Mouse (Mus musculus) MEL (cell line): ENCODE measurements around the gene Maml1. TPM values are rescaled to one million over a fixed set of nuclear protein-coding genes. Genes with fewer than 3 reads are reported as not detected.

Experiments
- DNase-seq: peaks from one replicate; pipeline ENCODE4 v3.0.0; 2011; ENCODE audit warnings: low read depth, low spot score
- H3K27ac ChIP-seq: 2 replicates; pipeline ENCODE4 v1.5.1; 2012; ENCODE audit warnings: low read depth, mild to moderate bottlenecking, control low read depth, low read length, moderate library complexity; ENCODE audit not compliant: control insufficient read depth
- H3K27me3 ChIP-seq, 2 experiments: fragments of 150-350 bp in 1 of 2; sonication (generic) in 1 of 2; 2 replicates each; pipeline ENCODE4 v1.6.1; 2012; ENCODE audit warnings: low read length in 2 of 2, mild to moderate bottlenecking in 2 of 2, improper control_type of control experiment in 1 of 2, moderate library complexity in 1 of 2; ENCODE audit not compliant: insufficient read depth in 2 of 2, control insufficient read depth in 1 of 2
- H3K36me3 ChIP-seq, 2 experiments: 2 replicates each; pipeline ENCODE4 v1.6.1; 2012 to 2014; ENCODE audit warnings: low read length in 2 of 2, improper control_type of control experiment in 1 of 2, inconsistent platforms in 1 of 2, mild to moderate bottlenecking in 1 of 2; ENCODE audit not compliant: insufficient read depth in 2 of 2, control insufficient read depth in 1 of 2
- H3K4me1 ChIP-seq, 2 experiments: fragments of 150-350 bp in 1 of 2; sonication (generic) in 1 of 2; 2 replicates each; pipeline ENCODE4 v1.6.1; 2012; ENCODE audit warnings: low read length in 2 of 2, improper control_type of control experiment in 1 of 2, mild to moderate bottlenecking in 1 of 2; ENCODE audit not compliant: insufficient read depth in 2 of 2, control insufficient read depth in 1 of 2
- H3K4me3 ChIP-seq, 2 experiments: fragments of 150-350 bp in 1 of 2; sonication (generic) in 1 of 2; 2 replicates each; pipeline ENCODE4 v1.5.1; 2012; ENCODE audit warnings: low read depth in 2 of 2, low read length in 2 of 2, mild to moderate bottlenecking in 2 of 2, moderate library complexity in 2 of 2, control low read depth in 1 of 2, improper control_type of control experiment in 1 of 2; ENCODE audit not compliant: control insufficient read depth in 1 of 2, insufficient read depth in 1 of 2
- H3K79me2 ChIP-seq: 2 replicates; pipeline ENCODE4 v1.6.1; 2012; ENCODE audit warnings: mild to moderate bottlenecking, low read length, moderate library complexity; ENCODE audit not compliant: control insufficient read depth, poor library complexity, insufficient read depth
- H3K9ac ChIP-seq: 2 replicates; pipeline ENCODE4 v1.6.1; 2012; ENCODE audit warnings: low read depth, mild to moderate bottlenecking, control low read depth, low read length, moderate library complexity; ENCODE audit not compliant: control insufficient read depth, poor library complexity, severe bottlenecking
- H3K9me3 ChIP-seq: fragments of 150-350 bp; sonication (generic); replicated peaks from 2 replicates; pipeline ENCODE4 v1.6.1; 2012; ENCODE audit warnings: mild to moderate bottlenecking, low read length, improper control_type of control experiment, moderate library complexity; ENCODE audit not compliant: insufficient read depth
- CHD1 ChIP-seq: IDR thresholded peaks from 2 replicates; pipeline ENCODE4 v1.6.1; 2012; ENCODE audit warnings: low read depth, mild to moderate bottlenecking, inconsistent platforms, low read length, improper control_type of control experiment
- CHD2 ChIP-seq: IDR thresholded peaks from 2 replicates; pipeline ENCODE4 v1.6.1; 2011; ENCODE audit warnings: low read length, improper control_type of control experiment
- E2F4 ChIP-seq: IDR thresholded peaks from 2 replicates; pipeline ENCODE4 v1.6.1; 2011; ENCODE audit warnings: low read depth, low read length, improper control_type of control experiment, borderline replicate concordance
- ELF1 ChIP-seq: IDR thresholded peaks from 2 replicates; pipeline ENCODE4 v1.6.1; 2014; ENCODE audit warnings: low read depth, mild to moderate bottlenecking, inconsistent platforms, low read length, improper control_type of control experiment, moderate library complexity
- EP300 ChIP-seq, 2 experiments: IDR thresholded peaks; 2 replicates each; pipeline ENCODE4 v1.6.1; 2011; ENCODE audit warnings: improper control_type of control experiment in 2 of 2, low read length in 2 of 2, low read depth in 1 of 2, mild to moderate bottlenecking in 1 of 2
- ETS1 ChIP-seq: IDR thresholded peaks from 2 replicates; pipeline ENCODE4 v1.6.1; 2012; ENCODE audit warnings: low read depth, mild to moderate bottlenecking, inconsistent platforms, low read length, improper control_type of control experiment, moderate library complexity
- GATA1 ChIP-seq: IDR thresholded peaks from 2 replicates; pipeline ENCODE4 v1.6.1; 2011; ENCODE audit warnings: low read depth, low read length, improper control_type of control experiment
- HCFC1 ChIP-seq: IDR thresholded peaks from 2 replicates; pipeline ENCODE4 v1.6.1; 2012; ENCODE audit warnings: low read depth, mild to moderate bottlenecking, inconsistent platforms, low read length, improper control_type of control experiment, moderate library complexity
- JUND ChIP-seq: IDR thresholded peaks from 2 replicates; pipeline ENCODE4 v1.6.1; 2011; ENCODE audit warnings: low read depth, mild to moderate bottlenecking, improper control_type of control experiment, low read length
- MAFK ChIP-seq: IDR thresholded peaks from 2 replicates; pipeline ENCODE4 v1.6.1; 2011; ENCODE audit warnings: low read depth, mild to moderate bottlenecking, low read length, improper control_type of control experiment, borderline replicate concordance
- MXI1 ChIP-seq: IDR thresholded peaks from 2 replicates; pipeline ENCODE4 v1.6.1; 2011; ENCODE audit warnings: mild to moderate bottlenecking, low read depth, low read length, improper control_type of control experiment
- NRF1 ChIP-seq: IDR thresholded peaks from 2 replicates; pipeline ENCODE4 v1.6.1; 2014; ENCODE audit warnings: low read depth, mild to moderate bottlenecking, inconsistent platforms, low read length, improper control_type of control experiment, moderate library complexity; ENCODE audit not compliant: poor library complexity, insufficient read depth, severe bottlenecking
- POLR2AphosphoS2 ChIP-seq: IDR thresholded peaks from 2 replicates; pipeline ENCODE4 v1.6.1; 2011; ENCODE audit warnings: low read length, improper control_type of control experiment
- POLR2AphosphoS5 ChIP-seq: IDR thresholded peaks from 2 replicates; pipeline ENCODE4 v1.6.1; 2012; ENCODE audit warnings: low read depth, borderline replicate concordance, mild to moderate bottlenecking, inconsistent platforms, low read length, moderate library complexity, mixed read lengths
- RAD21 ChIP-seq: IDR thresholded peaks from 2 replicates; pipeline ENCODE4 v1.6.1; 2011; ENCODE audit warnings: mild to moderate bottlenecking, low read depth, low read length, improper control_type of control experiment
- SMC3 ChIP-seq: IDR thresholded peaks from 2 replicates; pipeline ENCODE4 v1.6.1; 2011; ENCODE audit warnings: low read depth, low read length, improper control_type of control experiment
- TBP ChIP-seq: IDR thresholded peaks from 2 replicates; pipeline ENCODE4 v1.8.0; 2011; ENCODE audit warnings: low read depth, low read length, improper control_type of control experiment
- TCF12 ChIP-seq: IDR thresholded peaks from 2 replicates; pipeline ENCODE4 v1.6.1; 2014; ENCODE audit warnings: low read depth, mild to moderate bottlenecking, inconsistent platforms, low read length, improper control_type of control experiment, moderate library complexity
- ZKSCAN1 ChIP-seq: IDR thresholded peaks from 2 replicates; pipeline ENCODE4 v1.6.1; 2012; ENCODE audit warnings: low read depth, mild to moderate bottlenecking, inconsistent platforms, low read length, improper control_type of control experiment, moderate library complexity
- ZMIZ1 ChIP-seq: IDR thresholded peaks from 2 replicates; pipeline ENCODE4 v1.6.1; 2012; ENCODE audit warnings: low read depth, mild to moderate bottlenecking, inconsistent platforms, low read length, improper control_type of control experiment, moderate library complexity
- polyA plus RNA-seq, 2 experiments: library from polyadenylated mRNA; stranded (reverse) in 1 of 2; unstranded in 1 of 2; fragments of >175 nt in 1 of 2; fragments of >200 nt in 1 of 2; gene quantifications; 2 replicates each; pipeline versions ENCODE4 v1.2.1 to v1.2.4; 2012; ENCODE audit warnings: low replicate concordance in 2 of 2, low read depth in 1 of 2; ENCODE audit not compliant: insufficient read length in 2 of 2, insufficient read depth in 1 of 2, missing spikeins in 1 of 2
- total RNA-seq: library from RNA; depleted of rRNA; stranded (reverse); fragments of 300-350 nt; gene quantifications from 2 replicates; pipeline ENCODE4 v1.2.3, GENCODE M21; 2012

The Maml1 gene
- total and polyA plus RNA-seq, 3 experiments = 3.8 to 12.6 TPM; not detected in 1

DNA sequence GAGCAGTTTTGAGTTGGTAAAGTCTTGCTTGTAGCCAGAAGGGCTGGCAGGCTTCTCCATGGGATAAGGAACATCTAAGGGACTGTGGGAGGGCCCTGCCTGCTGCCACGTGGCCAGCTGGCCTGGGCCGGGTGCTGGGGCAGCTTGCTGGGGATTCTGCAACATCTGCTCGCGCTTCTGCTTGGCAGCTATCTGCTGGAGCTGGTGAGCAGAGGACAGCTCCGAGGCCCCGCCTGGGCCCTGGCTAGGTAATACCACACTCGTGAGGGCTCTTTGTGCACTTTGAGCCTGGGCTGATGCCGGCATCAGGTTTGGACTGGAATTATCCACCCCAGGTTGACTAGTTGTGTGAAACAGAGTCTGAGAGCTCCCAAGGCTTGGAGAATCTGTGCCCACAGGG, 26.2 kb downstream of the Maml1 start:
- H3K27me3 ChIP-seq = no peaks in the 10 kb centered on the region
- no peaks in the 10 kb centered on the region for H3K79me2 ChIP-seq
- no peak for TF ChIP-seq RAD21
- no peak for TF ChIP-seq ZMIZ1
- TF ChIP-seq POLR2AphosphoS5 = no peak
- TF ChIP-seq JUND = no peak
- no peak for TF ChIP-seq TCF12
- no peak for TF ChIP-seq ZKSCAN1
- no peak for TF ChIP-seq NRF1
- TF ChIP-seq EP300 (IDR thresholded peaks at IDR 0.05; ENCODE audit: low read depth in 1 of 2, low read length in 2 of 2) = no peak
- TF ChIP-seq CHD1 = no peak
- TF ChIP-seq MAFK = no peak
- TF ChIP-seq MXI1 = no peak
- TF ChIP-seq GATA1 = no peak
- no peak for TF ChIP-seq ETS1
- TF ChIP-seq POLR2AphosphoS2 = no peak
- no peak for TF ChIP-seq ELF1
- TF ChIP-seq CHD2 = no peak
- no peak for TF ChIP-seq E2F4
- no peak for TF ChIP-seq TBP
- TF ChIP-seq HCFC1 = no peak
- H3K9ac ChIP-seq = no peak overlapping the region
- DNase-seq = no peak
- H3K4me1 ChIP-seq = no peaks in the 10 kb centered on the region
- H3K9me3 ChIP-seq = no peaks in the 10 kb centered on the region
- no peak overlapping the region for H3K4me3 ChIP-seq
- H3K27ac ChIP-seq = no peak overlapping the region
- peaks cover 0 to 11% of the 10 kb centered on the region in 2 experiments; a peak in 2 of 4 replicates for H3K36me3 ChIP-seq

DNA sequence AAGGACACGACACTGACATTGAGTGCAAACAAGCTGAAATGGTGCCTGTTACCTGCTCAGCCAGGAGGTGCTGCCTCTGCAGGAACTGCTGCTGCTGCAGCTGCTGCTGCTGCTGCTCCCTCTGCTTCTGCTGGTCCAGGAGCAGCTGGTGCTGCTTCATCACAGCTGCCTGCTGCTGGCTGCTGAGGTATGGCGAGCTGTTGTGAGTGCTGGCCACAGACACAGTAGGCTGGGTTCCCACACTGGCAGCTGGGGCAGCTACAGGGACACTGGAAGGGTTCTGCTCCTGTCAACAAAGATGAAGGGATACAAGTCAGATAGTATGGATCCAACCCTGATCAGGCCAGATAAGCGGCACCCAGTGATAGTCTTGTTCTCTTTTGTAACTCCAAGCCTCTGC, 28.9 kb downstream of the Maml1 start:
- no peaks in the 10 kb centered on the region for H3K4me1 ChIP-seq
- no peak for TF ChIP-seq SMC3
- TF ChIP-seq HCFC1 = no peak
- TF ChIP-seq, all 39 proteins: peak for 0
- Histone ChIP-seq H3K4me3 (no peak overlapping the region), H3K79me2 (no peaks in the 10 kb centered on the region), H3K36me3 (peaks cover 0 to 17% of the 10 kb centered on the region in 2 experiments; a peak in 2 of 4 replicates), H3K27me3 (no peaks in the 10 kb centered on the region), H3K9me3 (no peaks in the 10 kb centered on the region), H3K9ac (no peak overlapping the region), H3K27ac (no peak overlapping the region)
- no peak for DNase-seq
